Mouse (Mus musculus) spleen, adult 2 months (tissue): ENCODE measurements around the gene Osbp2.

Experiments
- CTCF ChIP-seq: fragments of 200-500 bp; IDR thresholded peaks from 2 replicates; pipeline ENCODE4 v1.5.1; 2011; ENCODE audit warnings: mild to moderate bottlenecking, inconsistent platforms; ENCODE audit not compliant: insufficient read depth, insufficient read length, insufficient replicate concordance; ENCODE audit errors: extremely low read depth
- POLR2A ChIP-seq: fragments of 200-500 bp; IDR thresholded peaks from 2 replicates; pipeline ENCODE4 v1.6.1; 2011; ENCODE audit warnings: low read depth, low read length, inconsistent platforms

DNA sequence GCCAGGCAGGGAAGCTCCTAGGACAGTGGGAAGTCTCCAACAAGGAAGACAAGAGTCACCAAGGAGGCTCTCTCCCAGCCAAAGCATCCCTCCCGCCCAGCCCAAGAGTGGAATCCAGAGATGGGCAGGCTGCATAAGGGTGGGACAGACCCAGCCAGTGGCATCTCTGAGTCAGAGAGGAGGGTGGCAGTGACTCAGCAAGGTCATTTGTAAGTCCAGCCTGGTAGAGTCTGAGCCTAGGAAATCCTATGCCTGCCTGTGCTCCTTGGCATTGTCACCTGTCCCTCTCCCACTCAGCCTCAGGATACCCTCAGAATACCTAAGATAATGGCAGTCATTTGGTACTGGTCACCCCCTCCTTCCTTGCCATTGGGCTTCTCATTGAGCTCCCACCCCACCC is 41.7 kb upstream of the Osbp2 start:
- TF ChIP-seq POLR2A (no peak), CTCF (no peak)
